Mouse (Mus musculus): ENCODE data around the gene Fn1.

DNA sequence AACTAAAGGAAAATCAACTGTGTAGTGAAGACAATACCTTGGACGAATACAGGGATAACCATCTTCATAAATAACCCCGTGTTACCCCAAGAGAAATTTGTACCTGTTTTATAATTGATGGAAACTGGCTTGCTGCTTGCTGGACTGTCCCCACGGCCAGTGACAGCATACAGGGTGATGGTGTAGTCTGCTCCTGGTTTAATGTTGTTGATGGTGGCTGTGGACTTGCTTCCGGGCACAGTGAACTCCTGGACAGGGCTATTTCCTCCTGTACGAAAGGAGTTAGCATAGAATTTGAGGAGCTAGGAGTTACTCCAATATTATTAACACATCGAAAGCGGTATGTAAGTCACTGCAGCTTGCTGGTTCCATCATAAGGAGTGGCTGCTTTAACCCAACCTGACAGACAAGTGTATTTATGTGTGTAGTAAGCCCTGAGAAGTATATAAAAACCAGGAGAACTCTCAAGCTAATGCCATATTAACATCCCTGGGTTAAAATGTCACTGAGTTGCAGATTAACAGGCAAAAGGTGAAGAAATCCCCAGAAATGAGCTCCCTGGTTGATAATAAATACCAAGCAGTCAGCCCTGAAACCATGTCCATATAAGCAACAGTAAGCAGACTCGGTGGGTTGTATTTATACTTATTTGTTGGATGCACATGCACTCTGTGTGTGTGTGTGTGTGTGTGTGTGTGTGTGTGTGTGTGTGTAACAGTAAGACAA lies 46.2 kb downstream of the Fn1 start:
- no peak for TF ChIP-seq POLR2A (IDR thresholded peaks at IDR 0.05; ENCODE audit: insufficient read depth, low read depth, low read length)
- no peak for TF ChIP-seq CTCF (IDR thresholded peaks at IDR 0.05)

Measured in heart, adult 2 months (tissue).